Mouse (Mus musculus) ovary, adult 10 weeks (tissue): ENCODE measurements around the gene Fbrsl1. TPM values are rescaled to one million over a fixed set of nuclear protein-coding genes. Genes with fewer than 3 reads are reported as not detected.

ENCODE experiments used
- polyA plus RNA-seq: library from polyadenylated mRNA; stranded (reverse); fragments of 350-450 nt; fragmentation: Illumina TruSeq; extraction: RNeasy Lipid Tissue Mini Kit (QIAGEN cat#74804); gene quantifications from one replicate; pipeline ENCODE4 v1.2.3, GENCODE M21; 2014

The Fbrsl1 gene
- 5.4 TPM for polyA plus RNA-seq

GRCm38 (mm10) chr5:110448436-110449134, at the start of gene Fbrsl1:
TSS of gene Fbrsl1 (minus strand) at chr5:110448503.

GRCm38 (mm10) chr5:110344524-110344923, 103.8 kb downstream of the Fbrsl1 start, which contains the start of gene Lrcol1:
TSS of gene Lrcol1 (plus strand) at chr5:110344730.

GRCm38 (mm10) chr5:110342648-110343284, 105.5 kb downstream of the Fbrsl1 start, which contains the start of gene P2rx2:
TSS of gene P2rx2 (minus strand) at chr5:110343212.

Other genes with a start within 250 kb of the Fbrsl1 start
- 64.0 TPM for gene Ankle2, start 217.5 kb downstream of the Fbrsl1 start, polyA plus RNA-seq
- 43.2 TPM for gene Pgam5, start 178.6 kb downstream of the Fbrsl1 start, polyA plus RNA-seq
- gene Pxmp2, start 162.3 kb downstream of the Fbrsl1 start, polyA plus RNA-seq: 4.5 TPM
- gene Pole, start 162.2 kb downstream of the Fbrsl1 start, polyA plus RNA-seq: 16.1 TPM
- gene P2rx2, start 105.3 kb downstream of the Fbrsl1 start, polyA plus RNA-seq: not detected
- gene Lrcol1, start 103.8 kb downstream of the Fbrsl1 start, polyA plus RNA-seq: not detected
- not detected for gene Galnt9, start 95.9 kb upstream of the Fbrsl1 start, polyA plus RNA-seq
- 3.1 TPM for gene Noc4l, start 204.9 kb upstream of the Fbrsl1 start, polyA plus RNA-seq
- 9.6 TPM for gene Ddx51, start 204.9 kb upstream of the Fbrsl1 start, polyA plus RNA-seq